Mouse (Mus musculus) adrenal gland, postnatal 14 days (tissue): ENCODE measurements around the gene Itpripl2. TPM values are rescaled to one million over a fixed set of nuclear protein-coding genes. Genes with fewer than 3 reads are reported as not detected.

Experiments used
- DNase-seq: peaks from one replicate; pipeline ENCODE4 v3.0.0; 2021; ENCODE audit warnings: mixed read lengths
- long read RNA-seq, 2 experiments: library from polyadenylated mRNA; stranded (forward); transcript quantifications; one replicate each; pipeline ENCODE4 v2.0.0; 2021
- total RNA-seq: library from RNA; stranded (reverse); gene quantifications from 2 replicates; pipeline ENCODE4 v1.2.3, GENCODE M21; 2021

Itpripl2 gene
- total RNA-seq = 16.6 and 18.3 TPM in 2 replicates
- long read RNA-seq, experiment 1, full-length matches to known transcripts = 3 of 3 reads
- long read RNA-seq, experiment 1, partial matches to known transcripts = 0 of 3 reads
- long read RNA-seq, experiment 1, other reads (novel, unspliced or antisense) = 0 of 3 reads
- long read RNA-seq, experiment 2, full-length matches to known transcripts = 3 of 3 reads
- long read RNA-seq, experiment 2, partial matches to known transcripts = 0 of 3 reads
- long read RNA-seq, experiment 2, other reads (novel, unspliced or antisense) = 0 of 3 reads

GRCm38 (mm10) chr7:118491431-118492147, at the start of gene Itpripl2:
Gene Itpripl2 (minus strand): TSS chr7:118491975.
- DNase-seq = peak; percentile 86

- DNase-seq = no peak
These were observed 43.3 kb upstream of the Itpripl2 start for GRCm38 (mm10) chr7:118535076-118535475.

- DNase-seq = no peak
These were observed 42.6 kb upstream of the Itpripl2 start for GRCm38 (mm10) chr7:118534326-118534725.

DNA sequence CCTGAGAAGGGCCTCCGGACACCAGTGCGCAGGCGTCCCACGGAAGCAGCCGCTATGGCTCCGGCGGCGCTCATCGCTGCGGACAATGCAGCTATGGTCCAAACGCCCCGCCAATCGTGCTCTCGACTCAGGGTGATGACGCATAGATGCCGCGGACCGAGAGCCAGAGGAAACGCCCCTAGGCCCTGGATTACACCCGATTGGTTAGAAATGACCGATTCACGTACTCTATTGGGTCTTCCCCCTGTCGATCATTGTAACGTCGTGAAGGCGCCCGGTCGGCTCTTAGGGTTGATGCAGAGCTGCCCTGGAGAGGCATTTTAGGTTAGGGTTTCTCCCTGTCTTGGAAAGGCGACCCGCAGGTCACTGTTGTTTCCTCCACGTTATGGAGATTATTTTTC, 41.4 kb upstream of the Itpripl2 start, which contains the start of gene Coq7:
Coq7 (minus strand) TSS at position 179 of the 401 bp plus-strand sequence.
- peak; percentile 95 for DNase-seq

DNA sequence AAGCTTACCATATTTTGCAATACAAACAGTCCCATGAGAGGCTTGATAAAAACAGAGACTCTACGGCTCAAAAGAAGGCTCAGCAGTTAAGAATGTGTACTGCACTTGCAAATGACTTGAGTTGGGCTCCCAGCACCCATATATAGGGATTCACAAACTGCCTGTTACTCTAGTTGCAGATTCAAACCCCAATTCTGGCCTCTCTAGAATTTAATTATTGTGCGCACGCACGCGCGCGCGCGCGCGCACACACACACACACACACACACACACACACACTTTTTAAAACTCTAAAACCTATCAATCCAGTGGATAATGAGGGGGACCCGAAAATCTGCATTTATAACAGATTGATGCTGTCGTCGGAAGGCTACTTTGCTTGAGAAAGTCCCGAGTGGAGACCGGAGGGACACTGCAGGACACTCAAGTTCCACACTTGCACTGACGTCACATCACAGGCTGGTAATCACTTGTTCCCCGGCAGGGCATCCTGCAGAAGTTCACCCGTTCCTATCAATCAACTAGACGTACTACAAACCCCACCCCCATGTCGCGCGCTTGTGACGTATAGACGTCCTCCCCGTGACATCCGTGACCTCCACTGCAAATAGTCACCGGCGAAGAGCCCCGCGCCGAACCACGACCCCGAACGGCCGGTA, 40.9 kb upstream of the Itpripl2 start:
- DNase-seq = peak; percentile 99

DNA sequence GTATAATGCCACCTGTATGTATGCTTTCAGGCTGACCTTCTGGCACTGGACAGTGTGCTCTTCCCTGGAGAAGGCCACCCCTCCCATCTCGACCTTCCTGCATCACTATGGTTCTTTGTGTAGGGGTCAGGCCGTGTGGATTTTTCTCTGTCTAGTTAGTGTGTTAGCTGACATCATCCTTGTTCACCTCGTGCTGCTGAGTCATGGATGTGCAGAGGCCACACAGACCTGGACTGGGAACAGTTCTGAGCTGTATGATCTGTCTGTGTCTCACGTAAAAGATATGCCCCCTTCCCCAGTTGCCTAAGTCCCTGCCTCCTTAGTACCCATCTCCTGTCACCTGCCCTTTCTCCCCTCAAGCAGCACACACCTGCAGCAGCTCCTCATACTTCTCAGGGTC, 35.2 kb upstream of the Itpripl2 start:
- DNase-seq = no peak

DNA sequence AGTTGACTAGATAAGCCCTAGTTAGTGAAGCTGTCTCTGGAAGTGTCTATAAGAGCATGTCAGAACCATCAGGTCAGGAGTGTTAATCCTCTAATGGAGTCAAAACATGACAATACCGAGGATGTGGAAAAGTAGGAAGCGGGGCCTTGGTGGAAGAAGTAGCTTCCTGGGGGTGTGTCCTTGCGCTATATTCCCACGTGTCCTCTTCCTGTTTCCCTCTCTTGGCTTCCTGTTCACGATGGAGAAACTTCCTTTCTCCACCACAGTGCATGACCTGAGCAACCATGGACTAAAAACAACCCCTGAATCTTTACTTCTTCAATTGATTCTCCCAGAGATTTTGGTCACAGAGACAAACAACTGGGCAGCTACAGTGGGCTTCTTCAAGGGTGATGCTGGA, 30.3 kb upstream of the Itpripl2 start:
- DNase-seq = no peak

DNA sequence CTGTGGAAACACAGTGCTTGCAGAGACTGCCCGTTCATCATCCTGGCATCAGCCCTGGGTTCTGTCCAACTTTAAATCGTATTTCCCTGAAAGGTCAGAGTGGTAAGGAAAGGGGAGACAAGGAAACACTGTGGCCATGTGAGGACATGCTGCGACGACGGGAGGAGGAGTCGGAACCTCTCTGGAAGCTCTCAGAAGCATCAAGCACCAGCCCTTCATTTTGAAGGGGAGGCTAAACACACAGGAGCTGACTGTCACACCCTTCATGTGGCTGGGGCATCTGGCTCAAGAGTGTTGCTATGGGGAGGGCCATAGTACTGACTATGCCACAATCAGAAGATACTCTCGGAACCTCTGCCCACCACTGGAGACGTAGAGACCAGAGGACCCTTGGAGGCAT, 27.9 kb upstream of the Itpripl2 start:
- no peak for DNase-seq

- DNase-seq = peak; percentile 89
These were observed 26.9 kb upstream of the Itpripl2 start for GRCm38 (mm10) chr7:118518687-118519086.

- no peak for DNase-seq
These were observed 26.0 kb upstream of the Itpripl2 start for GRCm38 (mm10) chr7:118517819-118518218.

DNA sequence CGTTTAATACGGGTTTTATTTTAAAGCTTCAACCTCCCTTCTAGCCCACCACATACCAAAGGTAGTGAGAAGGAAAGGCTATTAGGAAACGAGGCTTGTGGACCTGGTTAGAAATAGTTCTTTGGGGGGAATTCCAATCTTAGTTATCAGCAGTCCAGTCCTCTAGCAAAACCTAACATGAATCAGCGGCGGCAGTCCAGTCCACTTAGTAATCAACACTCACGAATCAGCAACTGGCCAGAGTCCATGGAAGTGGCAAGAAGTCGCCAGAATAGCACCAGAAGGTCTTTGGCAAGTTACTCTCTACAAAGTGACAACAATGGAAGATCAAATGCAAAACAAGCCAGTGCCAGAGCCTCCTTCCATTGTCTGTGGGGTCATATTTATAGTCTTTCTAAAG, 16.8 kb upstream of the Itpripl2 start:
- DNase-seq = no peak

DNA sequence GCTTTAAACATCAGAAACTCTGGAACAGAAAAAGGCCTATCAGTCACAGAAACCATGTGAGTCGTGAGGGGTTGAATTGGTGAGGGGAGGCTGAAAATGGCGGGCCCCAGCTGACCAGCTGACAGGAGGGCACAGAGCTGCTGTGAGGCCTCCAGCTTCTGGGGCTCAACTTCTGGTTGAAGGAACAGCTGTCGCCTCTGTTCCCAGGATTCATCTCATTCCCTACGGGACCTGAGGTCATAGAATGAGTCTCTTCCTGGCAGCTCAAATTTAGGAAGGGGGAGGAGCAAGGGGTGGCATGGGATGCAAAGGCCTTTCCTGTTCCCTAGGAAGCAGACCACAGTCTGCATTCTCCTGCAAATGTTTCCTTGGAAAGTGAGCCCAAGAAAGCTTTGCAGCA, 12.1 kb upstream of the Itpripl2 start:
- DNase-seq = no peak

GRCm38 (mm10) chr7:118502333-118502732, 10.6 kb upstream of the Itpripl2 start:
- no peak for DNase-seq

DNA sequence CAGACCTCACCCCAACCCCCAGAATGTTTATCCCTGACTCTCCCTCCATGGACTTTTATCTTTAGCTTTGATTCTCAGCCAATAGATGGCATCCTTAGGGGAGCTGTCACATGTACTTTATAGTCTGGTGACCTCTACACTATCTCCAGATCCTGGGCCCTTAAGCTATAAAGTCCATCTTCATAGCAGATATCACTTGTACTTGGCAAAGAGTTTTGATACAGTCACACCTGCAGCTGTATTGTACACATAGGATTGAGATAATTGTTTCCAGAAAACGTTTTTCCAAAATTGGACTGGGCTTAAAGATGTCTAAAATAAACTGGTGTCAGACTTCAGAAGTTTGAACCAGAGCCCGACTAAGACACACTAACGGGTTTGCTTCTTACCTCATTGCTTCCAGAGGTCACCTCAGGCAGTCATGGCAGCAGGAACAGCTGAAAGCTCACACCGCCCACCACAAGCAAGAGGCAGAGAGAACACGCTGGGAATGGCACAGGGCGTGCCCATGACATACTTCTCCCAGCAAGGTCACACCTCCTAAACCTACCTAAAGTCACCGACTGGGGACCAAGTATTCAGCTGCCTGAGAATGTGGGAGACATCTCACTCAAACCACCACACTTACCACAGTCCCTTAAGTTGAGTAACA, 8.1 kb upstream of the Itpripl2 start:
- no peak for DNase-seq

DNA sequence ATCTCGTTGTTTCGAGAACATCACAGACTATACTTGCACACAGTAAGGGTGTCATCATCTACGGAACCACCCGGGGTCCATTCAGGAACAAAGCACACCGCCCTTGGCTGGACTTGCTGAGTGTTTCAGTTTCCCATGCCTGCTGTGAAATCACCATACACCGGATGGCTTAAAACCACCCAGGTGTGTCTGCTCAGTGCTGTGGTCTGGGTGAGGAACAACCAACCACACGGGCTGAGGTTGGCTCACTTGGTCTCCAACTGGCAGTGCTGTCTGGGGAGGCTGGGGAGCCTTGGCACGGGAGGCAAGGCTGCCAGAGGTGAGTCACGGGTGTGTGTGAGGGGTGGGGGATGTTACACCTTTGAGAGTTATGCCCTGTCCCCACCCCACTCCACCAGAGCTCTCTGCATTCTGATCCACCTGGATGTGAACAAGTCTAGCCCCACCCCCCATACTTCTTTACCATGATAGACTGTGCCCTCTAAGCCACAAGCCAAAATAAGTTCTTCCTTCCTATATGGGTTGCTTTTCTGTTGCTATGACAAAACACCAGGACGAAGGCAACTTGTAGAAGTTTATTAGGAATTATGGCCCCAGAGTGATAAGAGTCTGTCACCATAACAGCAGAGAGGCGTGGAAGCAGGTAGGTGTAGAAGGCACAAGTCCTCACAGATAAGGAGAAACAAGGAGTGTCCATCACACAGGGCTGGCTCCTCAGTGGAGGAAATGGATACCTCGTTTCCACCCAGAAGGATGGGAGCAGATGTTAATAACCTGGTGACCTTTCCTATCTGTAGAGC, 7.4 kb upstream of the Itpripl2 start:
- no peak for DNase-seq

DNA sequence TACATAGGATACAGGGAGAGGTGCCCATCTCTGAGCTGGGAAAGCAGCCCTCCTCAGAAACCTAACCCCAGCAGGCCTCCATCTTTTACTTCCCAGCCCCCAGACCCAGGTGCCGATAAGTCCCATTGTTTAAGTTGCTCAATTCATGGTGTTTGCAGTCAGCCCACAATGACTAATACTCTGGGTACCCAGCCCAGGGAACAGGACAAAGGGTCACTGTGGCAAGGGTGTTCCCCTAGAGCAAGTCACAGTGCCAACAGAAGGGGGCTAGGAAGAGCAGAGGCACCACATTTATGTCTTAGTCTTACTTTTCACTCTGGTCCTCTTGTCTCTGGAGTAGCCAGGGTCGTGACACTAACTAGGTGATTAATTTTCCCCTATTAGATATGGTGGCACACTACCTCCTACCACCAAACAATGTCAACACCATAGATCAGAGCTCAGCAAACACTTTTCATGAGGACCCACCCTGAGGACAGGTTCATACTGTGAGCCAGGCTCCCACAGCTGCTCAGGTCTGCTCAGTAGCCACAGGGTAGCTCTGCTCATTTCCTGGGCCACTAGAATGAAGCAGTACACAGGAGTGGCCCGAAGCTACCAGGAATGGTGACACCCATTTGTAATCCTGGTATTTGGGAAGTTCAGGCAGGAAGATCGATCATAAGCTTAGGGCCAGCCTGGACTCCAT, 3.3 kb upstream of the Itpripl2 start:
- no peak for DNase-seq

- DNase-seq = no peak
These were observed 2.1 kb upstream of the Itpripl2 start for GRCm38 (mm10) chr7:118493892-118494291.

DNA sequence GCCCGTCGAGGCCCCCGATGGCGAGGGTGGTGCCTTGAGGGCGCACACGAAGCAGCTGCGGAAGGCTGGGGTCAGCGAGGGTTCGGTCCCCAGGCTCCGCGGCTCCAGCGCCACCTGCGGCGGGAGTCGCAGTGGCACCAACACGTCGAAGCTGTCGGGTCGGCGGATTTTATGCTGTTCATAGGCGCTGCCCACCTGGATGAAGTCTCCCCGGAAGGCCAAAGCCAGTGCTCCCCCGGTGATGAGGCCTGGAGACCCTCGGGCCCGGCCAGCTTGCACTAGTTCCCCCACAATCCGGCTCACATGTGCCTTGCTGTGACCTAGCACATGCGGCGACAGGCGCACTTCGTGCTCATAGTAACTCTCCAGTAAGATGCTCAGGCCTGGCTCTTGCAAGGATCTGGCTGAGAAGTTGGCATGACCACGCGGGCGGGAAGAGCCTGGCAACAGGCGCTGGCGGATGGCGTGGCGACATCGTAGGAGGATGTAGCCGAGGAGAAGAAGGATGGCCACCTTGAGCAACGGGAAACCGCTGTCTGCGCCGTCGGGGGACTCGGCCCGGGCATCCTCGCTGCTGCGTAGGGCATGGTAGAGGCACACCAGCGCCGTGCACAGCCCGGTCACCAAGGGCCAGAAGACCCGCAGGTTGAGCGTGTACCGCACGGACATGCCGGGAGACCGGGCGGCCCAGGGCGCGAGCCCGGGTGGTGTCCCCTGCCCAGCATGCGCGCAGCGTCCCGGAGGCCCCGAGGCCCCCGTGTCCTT, 927 bp downstream of the Itpripl2 start:
- DNase-seq = peak; percentile 65

DNA sequence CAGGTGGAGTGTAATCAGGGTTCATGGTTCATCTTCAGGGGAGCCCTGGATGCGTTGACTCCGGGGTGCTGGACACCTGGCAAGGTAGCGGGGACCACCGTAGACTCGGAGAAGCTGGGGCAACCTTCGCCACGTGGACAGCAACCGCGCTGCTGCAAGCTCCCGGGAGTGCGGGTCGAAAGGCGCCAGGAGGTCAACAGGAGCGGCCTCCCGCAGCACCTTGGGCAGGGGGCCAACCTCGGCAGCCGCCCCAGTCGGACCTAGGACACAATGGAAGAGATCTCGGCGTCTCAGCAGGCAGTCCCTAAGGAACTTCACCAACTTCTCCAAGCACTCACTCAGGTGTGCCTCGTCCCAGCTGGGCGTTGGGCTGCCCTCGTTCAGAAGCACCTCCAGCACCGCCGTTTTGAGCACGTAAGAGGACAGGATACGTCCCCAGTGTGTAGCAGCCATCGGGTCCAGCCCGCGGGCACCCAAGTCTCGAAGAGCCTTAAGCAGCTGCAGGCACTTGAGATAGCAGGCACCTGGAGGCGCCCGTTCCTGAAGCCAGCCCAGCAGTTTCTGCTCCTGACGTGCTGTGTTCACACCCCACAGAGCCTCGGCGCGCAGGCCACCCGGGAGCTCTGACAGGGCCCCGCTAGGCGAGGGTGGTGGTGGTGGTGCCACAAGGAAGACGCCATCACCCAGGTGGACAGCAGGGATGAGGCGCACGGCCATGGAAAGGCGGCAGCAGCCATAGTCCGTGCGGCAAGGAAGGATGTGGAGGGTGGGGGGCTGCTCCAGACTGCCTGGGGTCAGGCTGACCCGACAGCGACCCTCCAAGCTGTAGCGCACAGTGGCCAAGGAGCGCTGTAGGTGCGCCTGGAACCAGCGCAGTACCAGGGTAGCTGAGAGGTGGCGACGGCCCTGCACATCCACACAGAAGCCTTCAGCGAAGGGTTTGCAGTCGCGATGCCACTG, 1.8 kb downstream of the Itpripl2 start:
- DNase-seq = peak; percentile 7
